Comparison of ENCODE assay signal across 27 mouse cellular contexts in the genomic region with DNA sequence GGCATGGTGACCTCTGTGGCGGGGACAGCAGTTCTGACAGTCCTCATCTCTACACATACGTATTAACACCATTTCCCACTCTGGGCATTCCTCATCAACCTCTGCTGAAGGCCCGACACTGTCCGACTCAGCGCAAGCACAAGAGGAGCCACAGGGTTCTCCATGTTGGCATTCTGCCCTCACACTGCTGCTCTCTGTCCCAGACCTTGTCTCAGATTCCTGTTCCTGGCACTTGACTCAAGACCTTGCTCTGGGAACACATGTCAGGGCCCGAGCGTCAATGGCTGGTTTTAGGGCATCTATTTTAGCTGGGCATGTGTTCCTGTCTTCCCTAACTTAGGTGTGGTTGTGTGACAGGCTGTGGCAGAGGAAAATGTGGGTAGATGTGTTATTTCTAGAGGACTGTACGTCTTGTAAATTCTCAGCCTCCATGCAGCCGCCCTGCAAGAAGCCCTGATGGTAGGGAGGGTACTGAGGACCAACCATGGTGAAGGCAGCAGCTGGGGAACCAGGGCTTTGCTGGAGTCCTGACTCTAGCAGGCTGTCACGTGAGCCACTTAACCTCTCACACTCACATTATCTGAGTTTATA. TPM values are rescaled to one million over a fixed set of nuclear protein-coding genes. Genes with fewer than 3 reads are reported as not detected.
DNase-seq lines count a peak whose midpoint lies in the region; ATAC-seq and TF ChIP-seq lines count a peak whose summit lies in the region.
"Had no signal": no experiment of that assay in that cellular context is flagged by ENCODE, and none has a peak within 500 bp of the region (broad histone marks: within the 10 kb centered on the region; RNA-seq: fewer than 3 reads in every experiment).

No protein-coding gene starts in this region.

- H3K27me3 ChIP-seq in E14TG2a.4 (ENCODE audit: insufficient read depth, low read length), result no peaks in the 10 kb centered on the region
- H3K27me3 ChIP-seq in kidney, embryonic 15.5 days, result no peaks in the 10 kb centered on the region
- H3K27me3 ChIP-seq: embryonic facial prominence, embryonic 13.5 days; heart, embryonic 13.5 days; Patski had no signal

- H3K4me3 ChIP-seq in gastrocnemius, adult 2 months, result no peak overlapping the region
- 0 out of 2 replicates have a peak overlapping the region, but pooled peaks have one; percentile 69 for H3K4me3 ChIP-seq in E14TG2a.4 (replicated peaks; ENCODE audit: low read length)
- H3K4me3 ChIP-seq in kidney, embryonic 15.5 days (replicated peaks), result no peak overlapping the region
- H3K4me3 ChIP-seq: embryonic facial prominence, embryonic 13.5 days; forebrain, embryonic 10.5 days; heart, embryonic 13.5 days had no signal

- no peak for ATAC-seq in kidney, embryonic 15.5 days (replicated peaks; ENCODE audit: low FRiP score)
- ATAC-seq: forebrain, embryonic 16.5 days; hindbrain, embryonic 16.5 days; Patski had no signal

- intact Hi-C loops in gastrocnemius, adult 2 months (cut with DNase I), result no loop called here

- H3K27ac ChIP-seq in gastrocnemius, adult 2 months, result peak overlapping the region; percentile 86
- no peak overlapping the region for H3K27ac ChIP-seq in kidney, embryonic 15.5 days
- H3K27ac ChIP-seq: embryonic facial prominence, embryonic 13.5 days; forebrain, embryonic 10.5 days; heart, embryonic 13.5 days; kidney, postnatal 0 days; liver, embryonic 14.5 days had no signal

- peak; percentile 76 for DNase-seq in gastrocnemius, adult 2 months
- no peak for DNase-seq in gastrocnemius, postnatal 4 days (ENCODE audit: low spot score in 2 of 2)
- peak; percentile 62 for DNase-seq in adrenal gland, adult 2 months
- DNase-seq in adrenal gland, postnatal 36 days, result peak; percentile 69 to 72
- no peak for DNase-seq in natural killer cell, adult 2 months (ENCODE audit: low spot score in 2 of 2)
- no peak for DNase-seq in layer of hippocampus, postnatal 25 days (ENCODE audit: extremely low spot score in 1 of 2, low spot score in 1 of 2)
- DNase-seq: B cell, adult 2 months; cerebellum, adult 18-20 months; cerebellum, postnatal 10 days; heart, adult 18-20 months; kidney, adult 18-20 months; kidney, postnatal 4 days; layer of hippocampus, postnatal 36 days; liver; lung, adult 2 months; lung, postnatal 14 days; midbrain, embryonic 14.5 days had no signal

- no peaks in the 10 kb centered on the region for H3K9me3 ChIP-seq in E14TG2a.4 (ENCODE audit: low read length)
- H3K9me3 ChIP-seq in kidney, embryonic 15.5 days (replicated peaks), result no peaks in the 10 kb centered on the region
- H3K9me3 ChIP-seq: embryonic facial prominence, embryonic 13.5 days; forebrain, embryonic 10.5 days; heart, embryonic 13.5 days had no signal

- H3K9ac ChIP-seq in kidney, embryonic 15.5 days, result no peak overlapping the region
- H3K9ac ChIP-seq: embryonic facial prominence, embryonic 13.5 days; heart, embryonic 13.5 days; liver, embryonic 14.5 days had no signal

- 96% methylated on average over 10 of the region's 10 CpGs for WGBS in kidney, embryonic 15.5 days

- TF ChIP-seq CTCF in gastrocnemius, adult 2 months (IDR thresholded peaks at IDR 0.05), result no peak
- no peak for TF ChIP-seq CTCF in E14TG2a.4 (conservative IDR thresholded peaks at IDR 0.05; ENCODE audit: low read length)

- H3K4me1 ChIP-seq in E14TG2a.4 (replicated peaks; ENCODE audit: low read depth, low read length), result peaks cover 13% of the 10 kb centered on the region
- no peaks in the 10 kb centered on the region for H3K4me1 ChIP-seq in kidney, embryonic 15.5 days
- H3K4me1 ChIP-seq: embryonic facial prominence, embryonic 13.5 days; forebrain, embryonic 10.5 days; heart, embryonic 13.5 days had no signal

- peaks cover 32% of the 10 kb centered on the region for H3K36me3 ChIP-seq in E14TG2a.4 (ENCODE audit: insufficient read depth, low read length)
- peaks cover 75% of the 10 kb centered on the region for H3K36me3 ChIP-seq in kidney, embryonic 15.5 days

- no peak overlapping the region for H3K4me2 ChIP-seq in kidney, embryonic 15.5 days
- H3K4me2 ChIP-seq: embryonic facial prominence, embryonic 13.5 days; heart, embryonic 13.5 days had no signal

RNA-seq across cellular contexts. Expression of gene Slc35b3, which starts 24.7 kb away (rescaled TPM):
- 1 to 10 TPM; 2.4 TPM for total RNA-seq in gastrocnemius, adult 2 months (2021)
- total RNA-seq in gastrocnemius, postnatal 4 days (2021), result 10 to 100 TPM; 10.6 to 12.9 TPM
- total RNA-seq in adrenal gland, adult 2 months (2021), result 10 to 100 TPM; 18.4 to 19.2 TPM
- polyA plus RNA-seq in adrenal gland, adult 2 months (2012; rRNA removed), result 4.7 and 6.2 TPM in 2 replicates
- total RNA-seq in adrenal gland, postnatal 36 days (2021), result 10 to 100 TPM; 29.6 to 30.3 TPM
- 43.7 and 43.8 TPM in 2 replicates for polyA plus RNA-seq in kidney, embryonic 15.5 days (2015; fragmentation: Nextera tagmentation; extraction: Ambion mirVana)
- total RNA-seq in layer of hippocampus, postnatal 25 days (2021), result 10 to 100 TPM; 15.3 to 16.9 TPM

Comparison
In these comparisons a context has a peak if more than half of its experiments do, and no peak if none do; other contexts are left out.
1. DNase-seq: peak in gastrocnemius, adult 2 months (single experiment), adrenal gland, adult 2 months (single experiment) and adrenal gland, postnatal 36 days (2 of 2); none in gastrocnemius, postnatal 4 days (0 of 2), natural killer cell, adult 2 months (0 of 2) and layer of hippocampus, postnatal 25 days (0 of 2).